Mouse (Mus musculus) bone marrow macrophage, adult 2 months (primary cell): Measurements from ENCODE around the gene Tmem170b.

Experiments
- CTCF ChIP-seq: IDR thresholded peaks from 2 replicates; pipeline ENCODE4 v1.5.1; 2012; ENCODE audit warnings: low read depth, mild to moderate bottlenecking, low read length, moderate library complexity
- POLR2A ChIP-seq: IDR thresholded peaks from 2 replicates; pipeline ENCODE4 v1.6.1; 2012; ENCODE audit warnings: mild to moderate bottlenecking, low read depth, low read length, borderline replicate concordance

DNA sequence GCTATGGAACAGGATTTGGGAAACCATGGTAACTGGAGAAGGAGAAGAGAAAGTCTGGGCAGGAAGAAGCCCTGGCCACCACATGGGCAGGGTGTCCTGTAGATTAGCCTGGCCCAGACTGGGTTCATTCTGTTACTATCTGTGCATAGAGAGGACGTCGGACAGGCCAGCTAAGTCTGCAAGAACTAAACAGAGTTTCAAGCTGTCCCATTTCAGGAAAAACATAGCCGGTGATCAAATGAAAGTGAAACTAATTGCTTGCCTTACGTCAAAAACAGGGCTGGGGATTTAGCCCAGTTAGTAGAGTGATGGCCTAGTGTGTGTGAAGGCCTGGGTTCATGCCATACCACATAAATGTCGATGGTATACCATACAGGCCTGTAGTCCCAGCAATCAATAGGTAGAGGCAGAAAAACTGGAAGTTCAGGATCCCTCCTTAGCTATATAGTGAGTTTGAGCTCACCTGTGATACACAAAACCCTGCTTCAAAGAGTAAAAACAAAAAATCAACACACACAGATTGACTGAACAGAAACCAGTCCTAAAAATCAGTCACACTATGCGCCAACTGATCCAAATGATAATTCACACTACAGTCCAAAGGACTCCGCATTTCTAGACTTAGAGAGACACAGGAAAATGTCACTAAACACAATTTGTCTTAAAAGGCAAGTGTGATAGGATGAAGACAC lies 21.9 kb upstream of the Tmem170b start:
- TF ChIP-seq CTCF (no peak), POLR2A (no peak)
